Mouse (Mus musculus) CH12.LX (cell line): ENCODE results near the gene Sec22a. TPM values are rescaled to one million over a fixed set of nuclear protein-coding genes. Genes with fewer than 3 reads are reported as not detected.

Experiments
- DNase-seq: peaks from one replicate; pipeline ENCODE4 v3.0.0-alpha.2; 2013; ENCODE audit errors: extremely low read depth
- H3K27ac ChIP-seq: 2 replicates; pipeline ENCODE4 v1.5.1; 2012; ENCODE audit warnings: low read depth, mild to moderate bottlenecking, control low read depth, moderate library complexity; ENCODE audit not compliant: insufficient read depth
- H3K27me3 ChIP-seq: replicated peaks from 2 replicates; pipeline ENCODE3; 2012; ENCODE audit warnings: inconsistent platforms
- H3K36me3 ChIP-seq, 2 experiments: replicated peaks in 1 of 2; 2 replicates each; pipeline versions ENCODE3 to v1.6.1; 2012; ENCODE audit warnings: inconsistent platforms in 1 of 2, low read length in 1 of 2, mild to moderate bottlenecking in 1 of 2, mixed read lengths in 1 of 2, moderate library complexity in 1 of 2; ENCODE audit not compliant: control insufficient read depth in 1 of 2, insufficient read depth in 1 of 2
- H3K4me1 ChIP-seq, 2 experiments: 2 replicates each; pipeline ENCODE4 v1.6.1; 2012; ENCODE audit warnings: inconsistent platforms in 1 of 2, moderate library complexity in 1 of 2; ENCODE audit not compliant: insufficient read depth in 2 of 2, control insufficient read depth in 1 of 2
- H3K4me2 ChIP-seq: 2 replicates; pipeline ENCODE4 v1.6.1; 2012; ENCODE audit warnings: low read depth, mild to moderate bottlenecking, control low read depth; ENCODE audit not compliant: poor library complexity, insufficient read depth, severe bottlenecking
- H3K4me3 ChIP-seq, 3 experiments: fragments of 150-350 bp in 1 of 3; sonication (generic) in 1 of 3; replicated peaks in 1 of 3; 2 replicates each; pipeline versions ENCODE3 to v1.5.1; 2011 to 2012; ENCODE audit warnings: low read depth in 2 of 3, low read length in 2 of 3, mild to moderate bottlenecking in 2 of 3, moderate library complexity in 2 of 3, control low read depth in 1 of 3, improper control_type of control experiment in 1 of 3, inconsistent platforms in 1 of 3, mixed read lengths in 1 of 3; ENCODE audit not compliant: poor library complexity in 1 of 3
- H3K79me2 ChIP-seq: replicated peaks from 2 replicates; pipeline ENCODE4 v1.6.1; 2012; ENCODE audit warnings: mild to moderate bottlenecking, moderate library complexity; ENCODE audit not compliant: control insufficient read depth, poor library complexity, insufficient read depth, severe bottlenecking; ENCODE audit errors: extremely low read depth
- H3K9ac ChIP-seq: 2 replicates; pipeline ENCODE4 v1.6.1; 2012; ENCODE audit warnings: low read depth, mild to moderate bottlenecking, control low read depth, moderate library complexity; ENCODE audit not compliant: insufficient read depth
- H3K9me3 ChIP-seq: replicated peaks from 2 replicates; pipeline ENCODE3; 2012; ENCODE audit warnings: low read length, inconsistent platforms, mixed read lengths
- BHLHE40 ChIP-seq: IDR thresholded peaks from 2 replicates; pipeline ENCODE4 v1.6.1; 2011; ENCODE audit warnings: mild to moderate bottlenecking, low read depth, low read length, improper control_type of control experiment
- CHD2 ChIP-seq: IDR thresholded peaks from 2 replicates; pipeline ENCODE4 v1.6.1; 2011; ENCODE audit warnings: low read length, improper control_type of control experiment
- ELF1 ChIP-seq: IDR thresholded peaks from 2 replicates; pipeline ENCODE4 v1.6.1; 2014; ENCODE audit warnings: low read depth, mild to moderate bottlenecking, inconsistent platforms, low read length, improper control_type of control experiment
- EP300 ChIP-seq: IDR thresholded peaks from 2 replicates; pipeline ENCODE4 v1.6.1; 2011; ENCODE audit warnings: low read length, improper control_type of control experiment
- ETS1 ChIP-seq: conservative IDR thresholded peaks from 2 replicates; pipeline ENCODE4 v1.6.1; 2012; ENCODE audit warnings: low read depth, mild to moderate bottlenecking, inconsistent platforms, low read length, improper control_type of control experiment, moderate library complexity
- GABPA ChIP-seq: IDR thresholded peaks from 2 replicates; pipeline ENCODE4 v1.6.1; 2012; ENCODE audit warnings: low read depth, low read length, improper control_type of control experiment, inconsistent platforms; ENCODE audit not compliant: insufficient replicate concordance
- HCFC1 ChIP-seq: IDR thresholded peaks from 2 replicates; pipeline ENCODE4 v1.6.1; 2012; ENCODE audit warnings: low read depth, mild to moderate bottlenecking, inconsistent platforms, low read length, improper control_type of control experiment
- JUN ChIP-seq: IDR thresholded peaks from 2 replicates; pipeline ENCODE4 v1.6.1; 2011; ENCODE audit warnings: low read depth, mild to moderate bottlenecking, low read length, improper control_type of control experiment, moderate library complexity; ENCODE audit not compliant: insufficient read depth
- KAT2A ChIP-seq: IDR thresholded peaks from 2 replicates; pipeline ENCODE4 v1.6.1; 2012; ENCODE audit warnings: low read length, improper control_type of control experiment, inconsistent platforms; ENCODE audit not compliant: insufficient replicate concordance
- MAZ ChIP-seq: IDR thresholded peaks from 2 replicates; pipeline ENCODE4 v1.6.1; 2012; ENCODE audit warnings: low read depth, mild to moderate bottlenecking, inconsistent platforms, low read length, improper control_type of control experiment, moderate library complexity
- MXI1 ChIP-seq: IDR thresholded peaks from 2 replicates; pipeline ENCODE4 v1.6.1; 2011; ENCODE audit warnings: mild to moderate bottlenecking, low read depth, low read length, improper control_type of control experiment
- MYC ChIP-seq: IDR thresholded peaks from 2 replicates; pipeline ENCODE4 v1.6.1; 2011; ENCODE audit warnings: low read depth, mild to moderate bottlenecking, improper control_type of control experiment, low read length
- NELFE ChIP-seq: IDR thresholded peaks from 2 replicates; pipeline ENCODE4 v1.6.1; 2011; ENCODE audit warnings: low read depth, low read length, improper control_type of control experiment
- NRF1 ChIP-seq: IDR thresholded peaks from 2 replicates; pipeline ENCODE4 v1.6.1; 2014; ENCODE audit warnings: low read depth, mild to moderate bottlenecking, inconsistent platforms, low read length, improper control_type of control experiment, moderate library complexity
- POLR2A ChIP-seq: IDR thresholded peaks from 2 replicates; pipeline ENCODE4 v1.6.1; 2011; ENCODE audit warnings: low read depth, mild to moderate bottlenecking, improper control_type of control experiment, low read length
- RAD21 ChIP-seq: IDR thresholded peaks from 2 replicates; pipeline ENCODE4 v1.6.1; 2011; ENCODE audit warnings: low read depth, mild to moderate bottlenecking, low read length, improper control_type of control experiment, moderate library complexity
- RCOR1 ChIP-seq: conservative IDR thresholded peaks from 2 replicates; pipeline ENCODE4 v1.6.1; 2012; ENCODE audit warnings: low read depth, mild to moderate bottlenecking, inconsistent platforms, low read length, improper control_type of control experiment
- SMC3 ChIP-seq: IDR thresholded peaks from 2 replicates; pipeline ENCODE4 v1.6.1; 2011; ENCODE audit warnings: low read depth, low read length, improper control_type of control experiment
- USF1 ChIP-seq: IDR thresholded peaks from 2 replicates; pipeline ENCODE4 v1.6.1; 2014; ENCODE audit warnings: low read depth, mild to moderate bottlenecking, inconsistent platforms, low read length, improper control_type of control experiment
- USF2 ChIP-seq: conservative IDR thresholded peaks from 2 replicates; pipeline ENCODE4 v1.6.1; 2011; ENCODE audit warnings: low read depth, low read length, improper control_type of control experiment
- ZMIZ1 ChIP-seq: IDR thresholded peaks from 2 replicates; pipeline ENCODE4 v1.6.1; 2012; ENCODE audit warnings: low read depth, mild to moderate bottlenecking, inconsistent platforms, low read length, improper control_type of control experiment
- dilution Hi-C: fragments of 300-500 bp; cut with MboI; formaldehyde crosslinking; loops from 2 replicates; pipeline ENCODE4 v1.14.3; 2020; ENCODE audit warnings: low sequenced_read_pairs; ENCODE audit not compliant: extremely low pct_unique_long_range_greater_than_20kb, extremely low pct_ligation_motif_present
- in situ Hi-C: fragments of 300-500 bp; cut with MboI; formaldehyde crosslinking; loops from 3 replicates; pipeline ENCODE4 v1.14.3; 2019; ENCODE audit warnings: low sequenced_read_pairs, low pct_ligation_motif_present, low pct_unique_long_range_greater_than_20kb, mixed read lengths
- polyA plus RNA-seq: library from polyadenylated mRNA; unstranded; fragments of >175 nt; gene quantifications from 2 replicates; pipeline ENCODE4 v1.2.1, GENCODE M21; 2012; ENCODE audit warnings: low read depth; ENCODE audit not compliant: insufficient read length
- total RNA-seq, 2 experiments: library from RNA; depleted of rRNA; stranded (reverse); fragments of 300-350 nt in 1 of 2; fragments of >200 nt in 1 of 2; gene quantifications; 2 replicates each; pipeline ENCODE4 v1.2.3; 2012 to 2014

Sec22a gene
- total and polyA plus RNA-seq, 3 experiments = 8.6 to 17.8 (median 10.8) TPM

DNA sequence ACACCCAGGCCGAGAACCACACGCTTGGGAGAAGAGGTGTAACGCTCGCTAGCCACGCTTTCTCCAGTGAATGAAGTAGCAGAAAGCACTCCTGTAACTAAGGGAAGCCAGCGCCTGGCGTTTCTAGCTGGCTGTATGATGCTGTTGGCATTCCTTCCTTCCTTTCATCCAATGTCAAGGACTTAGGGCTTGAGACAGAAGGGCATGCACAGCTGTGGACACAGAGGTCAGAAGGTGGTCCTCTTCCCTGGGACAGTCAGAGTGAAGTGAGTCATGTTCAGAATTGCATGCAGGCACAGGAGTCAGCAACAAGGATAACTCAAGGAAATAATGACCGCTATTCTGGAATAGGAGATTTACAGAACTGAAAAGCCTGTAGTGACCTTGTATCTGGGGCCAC, 29.1 kb upstream of the Sec22a start:
- in situ Hi-C loops (no loop called here), dilution Hi-C loops (no loop called here)
- Histone ChIP-seq H3K4me3 (no peak overlapping the region), H3K27ac (no peak overlapping the region), H3K79me2 (no peaks in the 10 kb centered on the region), H3K4me2 (no peak overlapping the region), H3K4me1 (no peaks in the 10 kb centered on the region), H3K9me3 (peaks cover 13% of the 10 kb centered on the region), H3K27me3 (peaks cover 82% of the 10 kb centered on the region), H3K9ac (no peak overlapping the region), H3K36me3 (no peaks in the 10 kb centered on the region)
- TF ChIP-seq ZMIZ1 = no peak
- no peak for TF ChIP-seq MAZ
- TF ChIP-seq KAT2A = no peak
- no peak for TF ChIP-seq MYC
- no peak for TF ChIP-seq BHLHE40
- TF ChIP-seq SMC3 = no peak
- TF ChIP-seq RAD21 = no peak
- TF ChIP-seq NRF1 = no peak
- TF ChIP-seq USF2 = no peak
- no peak for TF ChIP-seq CHD2
- no peak for TF ChIP-seq GABPA
- no peak for TF ChIP-seq USF1
- no peak for TF ChIP-seq NELFE
- no peak for TF ChIP-seq ELF1
- TF ChIP-seq MXI1 = no peak
- no peak for TF ChIP-seq EP300
- no peak for TF ChIP-seq POLR2A
- no peak for TF ChIP-seq ETS1
- no peak for TF ChIP-seq HCFC1
- no peak for TF ChIP-seq JUN
- DNase-seq = no peak

DNA sequence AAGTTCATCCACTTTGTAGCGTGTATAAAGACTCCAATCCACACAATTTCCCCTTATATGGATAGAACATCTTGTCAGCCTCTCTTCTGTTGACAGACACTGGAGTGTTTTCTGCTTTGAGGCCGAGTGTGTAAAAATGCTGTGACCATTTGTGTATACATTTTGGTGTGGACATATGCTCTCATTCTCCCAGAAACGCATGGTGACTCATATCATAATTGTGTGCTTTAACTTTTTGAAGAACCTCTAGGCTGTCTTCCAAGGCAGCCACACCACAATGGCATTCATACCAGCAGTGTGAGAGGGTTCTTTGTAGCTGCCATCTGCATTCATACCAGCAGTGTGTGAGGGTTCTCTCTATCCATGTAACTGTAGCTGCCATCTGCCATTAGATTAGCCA, 21.9 kb upstream of the Sec22a start:
- peaks cover 8% of the 10 kb centered on the region for H3K9me3 ChIP-seq
- no peaks in the 10 kb centered on the region for H3K79me2 ChIP-seq
- no peak for TF ChIP-seq RCOR1
- no peak overlapping the region for H3K27ac ChIP-seq
- DNase-seq = no peak
- H3K4me3 ChIP-seq = no peak overlapping the region
- dilution Hi-C loops (no loop called here), in situ Hi-C loops (no loop called here)
- no peaks in the 10 kb centered on the region for H3K36me3 ChIP-seq
- H3K27me3 ChIP-seq = peaks cover 55% of the 10 kb centered on the region
- H3K4me1 ChIP-seq = peaks cover 0 to 3% of the 10 kb centered on the region in 2 experiments; a peak in 1 of 4 replicates
- H3K9ac ChIP-seq = no peak overlapping the region
- no peak overlapping the region for H3K4me2 ChIP-seq
